Mouse (Mus musculus) embryonic facial prominence, embryonic 10.5 days (tissue): ENCODE measurements around the gene Gm6583. TPM values are rescaled to one million over a fixed set of nuclear protein-coding genes. Genes with fewer than 3 reads are reported as not detected.

Experiments used
- DNase-seq: peaks from one replicate; pipeline ENCODE4 v3.0.0-alpha.2; 2017; ENCODE audit warnings: low spot score
- H3K27ac ChIP-seq: fragments of 300-500 bp; sonication (generic); replicated peaks from 2 replicates; pipeline ENCODE4 v1.5.1; 2016; ENCODE audit warnings: mild to moderate bottlenecking
- H3K27me3 ChIP-seq: fragments of 300-500 bp; sonication (generic); replicated peaks from 2 replicates; pipeline ENCODE4 v1.6.1; 2016; ENCODE audit warnings: low read depth, mild to moderate bottlenecking; ENCODE audit not compliant: poor library complexity, severe bottlenecking
- H3K36me3 ChIP-seq: fragments of 300-500 bp; sonication (generic); replicated peaks from 2 replicates; pipeline ENCODE4 v1.6.1; 2016; ENCODE audit warnings: mild to moderate bottlenecking, moderate library complexity
- H3K4me1 ChIP-seq: fragments of 300-500 bp; sonication (generic); 2 replicates; pipeline ENCODE4 v1.6.1; 2016
- H3K4me3 ChIP-seq: fragments of 300-500 bp; sonication (generic); 2 replicates; pipeline ENCODE4 v1.5.1; 2016; ENCODE audit warnings: mild to moderate bottlenecking, moderate library complexity
- H3K9me3 ChIP-seq: fragments of 300-500 bp; sonication (generic); 2 replicates; pipeline ENCODE4 v1.6.1; 2016; ENCODE audit warnings: mild to moderate bottlenecking
- WGBS: fragments of 180-500 bp; shearing (Covaris S2); methylation state at CpG from one replicate; pipeline ENCODE4 v1.1.7; 2016; 5-methylcytosine and 5-hydroxymethylcytosine counted together
- polyA plus RNA-seq: library from polyadenylated mRNA; unstranded; fragments of >200 nt; fragmentation: Nextera tagmentation; extraction: Ambion mirVana; gene quantifications from 2 replicates; pipeline ENCODE4 v1.2.1, GENCODE M21; 2016

Gene Gm6583
- polyA plus RNA-seq, 1 experiment from 2014 or later: 0.30 TPM

DNA sequence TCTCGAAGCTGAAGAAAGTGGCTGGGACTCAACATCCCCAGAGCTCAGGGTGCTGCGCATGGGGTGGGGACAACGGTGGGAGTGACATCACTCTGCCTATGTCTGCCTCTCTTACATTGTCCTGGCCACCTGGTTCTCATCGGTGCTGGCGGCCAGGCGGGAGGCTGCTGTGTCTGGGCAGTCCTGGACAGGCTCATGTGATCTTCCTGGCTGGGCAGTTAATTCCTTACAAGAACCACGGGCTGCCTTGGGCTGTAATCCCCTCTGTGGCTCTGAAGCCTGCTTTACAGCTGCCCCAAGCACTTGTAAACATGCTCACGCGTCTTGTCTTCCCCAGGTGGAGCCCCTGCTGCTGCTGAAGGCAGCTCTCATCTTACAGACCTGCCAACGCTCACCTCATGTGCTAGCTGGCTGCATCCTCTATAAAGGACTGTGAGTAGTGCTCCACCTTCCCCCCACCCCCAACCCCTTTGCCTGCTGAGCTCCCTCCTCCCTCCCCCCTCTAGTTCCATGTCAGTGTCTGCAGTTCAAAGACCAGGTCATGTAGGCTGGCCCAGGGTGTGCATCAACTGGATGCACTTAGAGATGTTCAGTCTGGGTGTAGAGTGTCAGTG lies 8.5 kb upstream of the Gm6583 start:
- Histone ChIP-seq H3K36me3 (peaks cover 86% of the 10 kb centered on the region), H3K4me3 (no peak overlapping the region), H3K4me1 (peaks cover 11% of the 10 kb centered on the region; the same call in 1 of the 2 replicates), H3K27me3 (no peaks in the 10 kb centered on the region), H3K27ac (no peak overlapping the region), H3K9me3 (no peaks in the 10 kb centered on the region)
- 64% methylated on average over 10 of the region's 10 CpGs for WGBS
- DNase-seq: no peak

DNA sequence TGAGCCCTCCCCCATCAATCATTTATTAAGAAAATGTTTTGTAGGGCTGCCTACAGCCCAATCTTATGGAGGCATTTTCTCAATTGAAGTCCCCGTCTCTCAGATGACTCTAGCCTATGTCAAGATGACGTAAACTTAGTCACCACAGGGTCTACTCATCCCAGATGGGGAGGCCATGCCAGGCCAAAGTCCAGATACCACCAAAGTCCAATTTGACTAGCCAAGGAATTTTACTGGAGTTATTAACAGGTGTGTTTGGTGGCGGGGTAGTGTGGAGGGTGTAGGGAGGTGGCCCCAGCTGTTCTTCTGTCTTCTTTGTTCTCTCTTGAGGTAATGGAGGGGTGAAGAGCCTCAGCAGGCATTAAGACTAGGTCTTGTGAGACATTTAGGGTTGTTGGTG lies 4.2 kb upstream of the Gm6583 start:
- no peaks in the 10 kb centered on the region for H3K9me3 ChIP-seq
- 93% methylated on average over 3 of the region's 3 CpGs for WGBS
- peaks cover 82% of the 10 kb centered on the region for H3K36me3 ChIP-seq
- no peak overlapping the region for H3K4me3 ChIP-seq
- peaks cover 15% of the 10 kb centered on the region; the same call in 1 of the 2 replicates for H3K4me1 ChIP-seq
- no peaks in the 10 kb centered on the region for H3K27me3 ChIP-seq
- DNase-seq: no peak
- no peak overlapping the region for H3K27ac ChIP-seq

GRCm38 (mm10) chr5:112359520-112359919 lies 3.7 kb upstream of the Gm6583 start:
- 91% methylated on average over 4 of the region's 4 CpGs for WGBS
- Histone ChIP-seq H3K27ac (no peak overlapping the region), H3K36me3 (peaks cover 82% of the 10 kb centered on the region), H3K4me1 (peaks cover 11% of the 10 kb centered on the region; the same call in 1 of the 2 replicates), H3K9me3 (no peaks in the 10 kb centered on the region), H3K4me3 (no peak overlapping the region), H3K27me3 (no peaks in the 10 kb centered on the region)
- DNase-seq: no peak

DNA sequence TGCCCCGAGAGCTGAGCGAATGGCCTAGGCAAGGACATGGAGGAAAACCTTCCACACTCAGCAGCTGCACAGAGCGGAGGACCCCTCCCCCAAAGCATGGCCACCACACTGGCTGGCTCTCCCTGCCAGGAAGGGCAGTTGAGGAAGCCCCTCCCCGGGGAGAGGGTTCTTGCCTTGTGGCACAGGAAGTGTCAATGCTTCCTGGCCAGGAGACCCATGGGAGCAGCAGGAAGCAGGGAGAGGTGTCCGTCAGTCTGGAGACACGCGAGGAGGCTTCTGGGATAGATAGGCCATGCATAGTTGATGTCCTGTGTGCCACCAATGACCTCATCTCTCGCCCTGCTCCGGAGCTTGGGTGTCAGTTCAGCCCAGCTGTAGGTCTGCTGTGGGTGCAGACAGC lies 489 bp upstream of the Gm6583 start:
- 93% methylated on average over 9 of the region's 9 CpGs for WGBS
- Histone ChIP-seq H3K27ac (no peak overlapping the region), H3K4me1 (0 out of 2 replicates have a peak, but pooled peaks cover 3% of the 10 kb centered on the region), H3K9me3 (no peaks in the 10 kb centered on the region), H3K4me3 (no peak overlapping the region), H3K27me3 (no peaks in the 10 kb centered on the region), H3K36me3 (peaks cover 85% of the 10 kb centered on the region)
- DNase-seq: no peak

GRCm38 (mm10) chr5:112355493-112355892 lies 340 bp downstream of the Gm6583 start:
- peaks cover 89% of the 10 kb centered on the region for H3K36me3 ChIP-seq
- H3K27me3 ChIP-seq: no peaks in the 10 kb centered on the region
- H3K27ac ChIP-seq: no peak overlapping the region
- no peaks in the 10 kb centered on the region for H3K9me3 ChIP-seq
- 90% methylated on average over 6 of the region's 6 CpGs for WGBS
- no peak for DNase-seq
- H3K4me3 ChIP-seq: no peak overlapping the region
- 0 out of 2 replicates have a peak, but pooled peaks cover 3% of the 10 kb centered on the region for H3K4me1 ChIP-seq

GRCm38 (mm10) chr5:112349169-112349568 lies 6.7 kb downstream of the Gm6583 start:
- Histone ChIP-seq H3K9me3 (no peaks in the 10 kb centered on the region), H3K4me3 (no peak overlapping the region), H3K27me3 (no peaks in the 10 kb centered on the region), H3K36me3 (peaks cover 84% of the 10 kb centered on the region), H3K27ac (no peak overlapping the region), H3K4me1 (peaks cover 16% of the 10 kb centered on the region; the same call in 1 of the 2 replicates)
- WGBS: 95% methylated on average over 8 of the region's 8 CpGs
- DNase-seq: no peak

DNA sequence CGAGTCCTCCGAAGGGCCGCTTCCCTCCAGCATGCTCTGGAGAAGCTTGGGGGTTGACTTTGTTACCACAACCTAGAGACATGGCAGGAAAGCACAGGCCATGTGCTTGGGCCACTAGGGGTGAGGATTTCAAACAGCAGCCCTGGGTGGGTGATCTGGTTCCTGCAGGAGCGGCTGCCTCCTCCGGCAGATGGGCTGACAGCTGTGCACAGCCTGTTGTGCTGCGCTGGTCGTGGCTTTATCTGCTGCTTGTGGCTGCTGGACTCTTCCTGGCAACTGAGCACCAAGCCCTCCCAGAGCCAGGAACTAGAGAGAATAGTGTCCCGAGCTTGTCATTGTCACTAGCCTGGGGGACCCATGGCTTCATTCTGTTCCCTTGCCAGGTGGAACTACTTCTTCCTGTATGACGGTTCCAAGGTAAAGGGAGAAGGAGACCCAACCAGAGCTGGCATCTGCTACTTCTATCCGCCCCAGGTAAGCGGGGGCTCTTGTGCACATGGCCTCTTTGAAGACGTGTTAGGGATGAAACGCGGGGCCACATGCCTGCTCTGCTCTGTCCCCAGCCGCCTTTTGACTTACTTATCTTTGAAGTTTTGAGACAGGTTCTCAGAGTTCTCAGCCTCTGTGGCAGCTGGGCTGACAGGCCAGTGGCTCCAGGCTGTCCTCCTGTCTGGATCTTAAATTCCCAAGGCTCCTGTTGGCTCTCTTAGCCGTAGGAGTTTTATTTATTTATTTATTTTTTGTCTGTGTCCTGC lies 9.4 kb downstream of the Gm6583 start:
- H3K36me3 ChIP-seq: peaks cover 56% of the 10 kb centered on the region
- no peak overlapping the region for H3K4me3 ChIP-seq
- H3K27me3 ChIP-seq: no peaks in the 10 kb centered on the region
- no peaks in the 10 kb centered on the region for H3K9me3 ChIP-seq
- H3K27ac ChIP-seq: no peak overlapping the region
- 87% methylated on average over 16 of the region's 16 CpGs for WGBS
- no peak for DNase-seq
- peaks cover 38% of the 10 kb centered on the region for H3K4me1 ChIP-seq

DNA sequence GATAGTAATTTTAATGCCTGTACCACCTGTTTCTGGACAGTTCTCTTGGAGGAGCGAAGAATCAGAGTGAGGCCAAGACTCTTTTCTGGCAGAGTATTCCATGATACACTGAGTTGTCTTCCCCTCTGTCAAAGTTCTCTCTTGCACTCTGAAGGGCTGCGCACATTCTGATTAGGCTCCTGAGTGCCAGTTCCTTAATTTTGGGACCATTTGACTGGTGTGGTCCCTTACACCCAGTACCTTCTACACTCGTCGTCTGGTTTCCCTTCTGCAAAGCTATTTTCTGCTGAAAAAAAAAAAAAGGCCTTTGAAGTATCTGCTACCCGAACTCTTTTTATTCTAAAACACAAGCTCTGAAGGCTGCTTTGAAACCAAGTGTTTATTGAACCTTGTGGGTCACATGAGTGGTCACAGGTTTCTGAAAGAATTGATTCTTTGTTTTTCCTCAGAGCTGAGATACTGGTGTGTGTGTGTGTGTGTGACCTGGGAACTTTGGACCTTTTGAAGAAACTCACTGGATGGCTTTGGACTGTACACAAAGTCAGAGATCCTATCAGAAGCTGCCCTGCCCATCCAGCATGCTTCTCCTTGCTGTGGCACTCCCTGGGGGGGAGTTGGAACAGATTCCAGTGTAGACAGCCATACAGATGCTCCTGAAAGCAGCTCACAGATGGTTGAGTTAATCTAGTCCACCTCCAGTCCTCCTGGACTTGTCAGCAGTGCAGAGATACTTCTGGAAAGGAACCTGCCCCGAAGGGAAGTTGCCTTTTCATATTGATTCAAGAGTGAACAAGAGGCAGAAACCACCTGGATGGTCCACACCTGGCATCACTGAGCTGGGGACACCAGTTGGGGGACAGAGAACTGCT lies 11.5 kb downstream of the Gm6583 start:
- Histone ChIP-seq H3K4me3 (peak overlapping the region; percentile 97; the same call in 1 of the 2 replicates), H3K4me1 (peaks cover 42% of the 10 kb centered on the region), H3K27ac (no peak overlapping the region), H3K9me3 (no peaks in the 10 kb centered on the region), H3K36me3 (peaks cover 56% of the 10 kb centered on the region), H3K27me3 (no peaks in the 10 kb centered on the region)
- DNase-seq: no peak
- WGBS: 78% methylated on average over 6 of the region's 6 CpGs

GRCm38 (mm10) chr5:112343205-112343595 lies 12.6 kb downstream of the Gm6583 start:
- Histone ChIP-seq H3K27me3 (no peaks in the 10 kb centered on the region), H3K4me1 (peaks cover 42% of the 10 kb centered on the region), H3K36me3 (peaks cover 56% of the 10 kb centered on the region), H3K4me3 (peak overlapping the region; percentile 97), H3K27ac (peak overlapping the region; percentile 93), H3K9me3 (no peaks in the 10 kb centered on the region)
- WGBS: under 1% methylated on average over 24 of the region's 24 CpGs
- no peak for DNase-seq

DNA sequence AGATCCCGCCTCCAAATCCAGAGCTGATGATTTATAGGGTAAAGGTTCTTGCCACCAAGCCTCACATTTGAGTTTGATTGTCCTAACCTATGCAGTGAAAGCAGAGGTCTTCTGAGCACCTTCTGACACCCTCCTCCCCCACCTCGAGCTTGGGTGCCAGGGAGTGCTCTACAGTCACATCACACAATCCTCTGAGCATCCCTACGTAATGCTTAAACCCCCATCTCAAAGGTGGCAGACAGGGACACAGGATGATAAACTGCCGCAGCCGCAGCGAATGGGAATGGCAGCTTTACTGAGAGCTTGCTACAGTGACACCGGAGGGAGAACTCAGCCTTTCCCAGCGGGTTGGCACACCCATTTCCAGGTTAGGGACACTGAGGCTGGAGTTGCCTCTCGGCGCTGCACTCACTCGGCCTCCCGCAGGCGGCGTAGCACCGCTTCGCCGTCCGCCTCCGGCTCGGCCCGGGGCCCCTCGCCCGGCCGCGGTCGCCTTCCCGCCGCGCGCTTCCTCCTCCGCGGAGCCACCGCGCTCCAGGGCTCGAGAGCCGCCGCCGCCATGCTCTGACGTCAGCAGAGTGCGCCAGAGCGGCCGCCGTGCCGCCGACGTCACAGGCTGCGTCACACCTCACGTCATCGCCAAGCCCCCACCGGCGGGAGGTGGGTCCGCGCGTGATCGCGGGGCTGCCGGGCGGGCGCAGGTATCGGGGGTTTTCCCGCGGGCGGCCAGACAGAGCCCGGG lies 13.2 kb downstream of the Gm6583 start, which contains the start of the genes Srrd and Hps4:
Gene Srrd, minus strand, starts transcription at position 578 of the 742 bp plus-strand sequence.
Gene Hps4, plus strand, starts transcription at position 621 of the 742 bp plus-strand sequence.
- peak within 1 kb of the TSS; percentile 93 for H3K27ac ChIP-seq
- WGBS: 2% methylated on average over 64 of the region's 64 CpGs
- no peaks in the 10 kb centered on the region for H3K27me3 ChIP-seq
- H3K9me3 ChIP-seq: no peaks in the 10 kb centered on the region
- peaks cover 57% of the 10 kb centered on the region for H3K36me3 ChIP-seq
- peaks cover 42% of the 10 kb centered on the region for H3K4me1 ChIP-seq
- peak; percentile 88 for DNase-seq
- peak within 1 kb of the TSS; percentile 97 for H3K4me3 ChIP-seq

GRCm38 (mm10) chr5:112339215-112339614 lies 16.6 kb downstream of the Gm6583 start:
- Histone ChIP-seq H3K4me3 (no peak overlapping the region), H3K4me1 (peaks cover 27% of the 10 kb centered on the region), H3K27ac (no peak overlapping the region), H3K9me3 (no peaks in the 10 kb centered on the region), H3K36me3 (peaks cover 71% of the 10 kb centered on the region), H3K27me3 (no peaks in the 10 kb centered on the region)
- no peak for DNase-seq
- 78% methylated on average over 7 of the region's 7 CpGs for WGBS

DNA sequence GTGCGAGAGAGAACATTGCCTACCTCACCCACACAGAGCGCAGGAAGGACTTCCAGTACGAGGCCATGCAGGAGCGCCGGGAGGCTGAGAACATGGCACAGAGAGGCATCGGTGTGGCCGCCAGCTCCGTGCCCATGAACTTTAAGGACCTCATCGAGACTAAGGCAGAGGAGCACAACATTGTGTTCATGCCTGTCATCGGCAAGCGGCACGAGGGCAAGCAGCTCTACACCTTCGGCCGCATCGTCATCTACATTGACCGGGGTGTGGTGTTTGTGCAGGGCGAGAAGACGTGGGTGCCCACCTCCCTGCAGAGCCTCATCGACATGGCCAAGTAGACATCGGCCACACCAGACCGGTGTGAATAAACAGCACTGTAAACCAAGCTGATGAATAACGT lies 18.8 kb downstream of the Gm6583 start:
- Histone ChIP-seq H3K4me3 (no peak overlapping the region), H3K27me3 (no peaks in the 10 kb centered on the region), H3K27ac (no peak overlapping the region), H3K36me3 (peaks cover 93% of the 10 kb centered on the region), H3K4me1 (peaks cover 10% of the 10 kb centered on the region), H3K9me3 (no peaks in the 10 kb centered on the region)
- WGBS: 93% methylated on average over 22 of the region's 22 CpGs
- no peak for DNase-seq
